Mouse (Mus musculus) gastrocnemius, postnatal 4 days (tissue): ENCODE results near the gene Cux1. TPM values are rescaled to one million over a fixed set of nuclear protein-coding genes. Genes with fewer than 3 reads are reported as not detected.

Experiments used
- DNase-seq, 2 experiments: peaks; one replicate each; pipeline ENCODE4 v3.0.0; 2021 to 2022; ENCODE audit warnings: low spot score in 2 of 2, mixed read lengths in 2 of 2
- total RNA-seq, 2 experiments: library from RNA; stranded (reverse); gene quantifications; 2 replicates each; pipeline ENCODE4 v1.2.3; 2021

Gene Cux1
- total RNA-seq, 2 experiments from 2014 or later, result 118 to 123 TPM

- DNase-seq, result no peak
These were observed 172.6 kb downstream of the Cux1 start for GRCm38 (mm10) chr5:136394517-136395212.

DNA sequence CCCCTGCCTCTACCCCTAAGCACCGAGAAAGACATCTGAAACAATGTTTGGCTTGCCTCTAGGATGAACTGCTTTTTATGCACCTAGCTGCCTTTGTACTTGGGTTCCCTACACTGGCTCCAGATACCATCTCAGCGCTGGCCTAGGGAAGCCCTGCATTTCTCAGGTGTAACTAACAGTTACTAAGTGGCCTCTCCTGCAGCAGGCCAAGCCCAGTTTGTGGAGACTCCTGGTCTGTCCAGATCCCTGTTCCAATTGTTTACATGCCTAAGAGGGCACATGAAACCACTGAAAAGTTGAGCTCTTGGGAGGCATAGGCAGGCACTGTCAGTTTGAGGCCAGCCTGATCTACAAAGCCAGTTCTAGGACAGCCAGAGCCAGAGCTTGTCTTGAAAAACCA, 173.7 kb downstream of the Cux1 start:
- DNase-seq, result no peak

GRCm38 (mm10) chr5:136386757-136387156, 180.5 kb downstream of the Cux1 start:
- no peak for DNase-seq

GRCm38 (mm10) chr5:136385161-136385560, 182.1 kb downstream of the Cux1 start:
- no peak for DNase-seq

GRCm38 (mm10) chr5:136382261-136383005, 184.9 kb downstream of the Cux1 start:
- DNase-seq, result no peak

DNA sequence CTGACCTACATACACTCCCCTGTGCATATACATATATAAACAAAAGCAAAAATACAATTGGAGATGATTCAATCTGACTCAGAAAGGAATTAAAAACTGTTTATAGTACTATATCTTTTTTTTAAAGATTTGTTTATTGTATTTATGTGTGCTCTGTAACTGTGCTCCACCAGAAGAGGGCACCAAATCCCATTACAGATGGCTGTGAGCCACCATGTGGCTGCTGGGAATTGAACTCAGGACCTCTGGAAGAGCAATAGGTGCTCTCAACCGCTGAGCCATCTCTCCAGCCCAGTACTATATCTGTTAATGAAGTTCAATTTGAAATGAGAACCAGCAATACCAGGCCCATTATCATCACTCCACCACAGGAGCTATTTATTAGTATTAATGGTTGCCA, 187.9 kb downstream of the Cux1 start:
- DNase-seq, result no peak

GRCm38 (mm10) chr5:136377101-136377500, 190.2 kb downstream of the Cux1 start:
- no peak for DNase-seq

- DNase-seq, result no peak
These were observed 191.9 kb downstream of the Cux1 start for GRCm38 (mm10) chr5:136375350-136375749.

- no peak for DNase-seq
These were observed 195.0 kb downstream of the Cux1 start for GRCm38 (mm10) chr5:136372276-136372675.

GRCm38 (mm10) chr5:136363421-136363820, 203.9 kb downstream of the Cux1 start:
- DNase-seq, result no peak

DNA sequence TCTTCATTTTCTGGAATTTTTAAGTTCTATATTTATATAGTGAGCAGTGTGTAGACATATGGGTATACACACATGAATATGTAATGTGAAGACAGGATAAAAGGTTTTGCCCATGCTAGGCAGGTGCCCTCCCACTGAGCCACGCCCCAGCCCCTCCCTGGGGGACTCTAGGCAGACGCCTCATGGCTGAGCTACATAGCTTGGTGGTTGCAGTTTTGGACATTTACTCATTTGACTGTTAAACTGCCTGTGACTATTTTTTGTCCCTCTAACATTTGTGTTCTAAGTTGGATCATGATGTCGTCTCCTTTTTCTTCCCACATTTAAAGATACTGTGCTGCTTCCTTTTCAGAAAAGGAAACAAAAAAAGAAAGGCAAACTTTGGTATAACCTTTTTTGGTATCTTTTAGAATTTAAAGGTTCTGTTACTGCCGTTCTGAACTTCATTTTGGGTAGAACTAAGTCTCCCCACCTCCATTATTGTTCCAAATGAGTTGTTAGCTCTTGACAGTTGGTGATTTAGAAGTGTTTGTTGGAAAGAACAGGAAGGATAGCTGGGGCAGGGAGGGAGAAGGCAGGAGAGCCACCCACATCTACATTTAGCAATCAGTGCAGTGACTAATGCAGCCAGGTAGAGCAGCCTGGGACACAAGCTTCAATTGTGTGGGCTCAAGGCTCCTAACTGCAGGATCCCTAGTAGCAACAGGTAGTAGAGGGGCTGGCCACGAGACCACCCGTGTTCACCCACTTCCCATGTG, 204.6 kb downstream of the Cux1 start:
- DNase-seq, result no peak

DNA sequence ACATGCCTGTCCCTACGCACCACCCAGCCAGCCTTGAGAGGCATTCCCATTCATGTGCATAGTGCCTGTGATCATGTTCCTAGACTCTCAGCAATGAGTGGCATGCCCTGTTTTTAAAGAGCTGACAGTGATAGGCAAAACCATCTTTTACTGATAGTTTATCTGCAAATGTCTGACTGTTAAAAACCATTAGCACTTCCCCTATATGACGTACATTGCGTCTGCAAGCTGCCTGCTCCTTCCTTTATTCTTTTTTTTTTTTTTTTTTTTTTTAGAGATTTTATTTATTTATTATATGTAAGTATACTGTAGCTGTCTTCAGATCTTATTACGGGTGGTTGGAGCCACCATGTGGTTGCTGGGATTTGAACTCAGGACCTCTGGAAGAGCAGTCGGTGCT, 205.3 kb downstream of the Cux1 start:
- DNase-seq, result no peak

DNA sequence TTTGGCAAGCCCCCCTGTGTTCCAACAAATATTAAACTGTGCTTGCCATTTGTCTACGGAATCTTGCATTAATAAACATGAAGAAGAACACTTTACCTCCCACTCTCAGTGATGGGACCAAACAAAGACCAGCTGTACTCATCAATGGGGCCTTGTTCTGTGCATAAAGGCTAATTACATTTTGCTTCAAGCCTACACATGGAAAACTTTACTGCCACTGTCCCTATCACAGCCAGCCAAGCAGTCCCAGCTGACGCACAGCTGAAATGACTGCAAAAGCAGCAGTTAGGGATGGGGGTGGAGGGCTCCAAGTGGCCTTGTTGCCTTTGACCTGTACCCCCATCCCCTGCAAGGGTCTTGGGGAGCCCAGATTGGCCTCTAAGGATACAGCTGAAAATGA, 210.1 kb downstream of the Cux1 start:
- DNase-seq, result no peak

DNA sequence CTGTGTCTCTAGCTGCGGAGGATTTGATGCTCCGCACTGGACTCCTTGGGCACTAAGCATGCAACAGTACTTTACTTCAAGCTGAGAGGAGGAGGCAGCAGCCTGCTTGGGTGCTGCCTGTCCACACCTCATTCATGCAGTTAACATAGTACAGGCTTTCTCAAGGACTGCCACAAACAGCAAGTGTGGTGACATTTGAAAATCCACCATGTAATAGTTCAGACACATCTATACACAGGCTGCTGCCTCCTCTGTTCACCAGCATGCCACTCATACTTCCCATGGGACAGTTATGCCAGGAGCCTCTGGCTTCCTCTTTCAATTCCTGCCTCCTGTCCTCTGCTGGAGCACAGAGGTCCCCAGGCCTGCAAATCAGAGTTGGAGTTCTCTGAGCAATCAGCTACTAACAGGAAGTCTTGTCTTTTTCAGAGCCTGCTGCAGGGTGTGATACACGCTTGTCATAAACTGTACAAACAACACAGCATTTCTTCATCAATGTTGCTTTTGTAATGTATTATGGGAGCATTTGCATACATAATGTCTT, 211.6 kb downstream of the Cux1 start:
- no peak for DNase-seq

GRCm38 (mm10) chr5:136354729-136355128, 212.6 kb downstream of the Cux1 start:
- DNase-seq, result peak in 1 of 2 experiments; percentile 21

- no peak for DNase-seq
These were observed 214.2 kb downstream of the Cux1 start for GRCm38 (mm10) chr5:136353114-136353513.

DNA sequence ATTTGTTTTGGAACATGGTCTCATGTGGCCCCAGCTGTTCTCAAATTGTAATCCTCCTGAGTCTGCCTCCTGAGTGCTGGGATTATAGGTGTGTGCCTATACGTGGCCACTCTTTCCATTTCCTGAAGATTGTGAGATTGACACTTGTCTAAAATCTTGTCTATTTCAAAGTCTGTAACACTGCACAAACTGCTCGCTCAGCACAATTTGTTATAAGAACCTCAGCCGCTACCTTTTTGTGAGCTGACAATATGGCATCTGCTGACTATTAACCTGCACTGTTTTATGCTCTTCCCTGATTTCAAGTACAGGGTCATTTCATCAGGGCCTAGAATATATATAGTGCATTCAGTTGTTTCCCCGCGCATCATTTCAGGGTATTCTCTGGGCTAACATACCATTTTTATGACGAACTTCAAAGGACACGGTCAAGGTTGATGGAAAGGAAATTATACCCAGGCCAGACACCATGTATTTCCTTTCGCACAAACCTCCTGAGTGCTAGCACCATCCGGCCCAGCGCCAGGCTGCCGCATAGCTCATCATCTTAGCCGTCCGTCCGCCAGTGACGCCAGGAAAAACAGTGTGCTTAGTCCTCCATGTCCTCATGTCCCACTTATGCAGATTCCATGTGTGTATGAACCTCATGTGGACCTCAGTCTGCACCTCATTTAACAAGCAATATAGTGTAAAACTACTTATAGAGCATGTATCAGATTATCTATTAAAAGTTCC, 224.0 kb downstream of the Cux1 start:
- no peak for DNase-seq

DNA sequence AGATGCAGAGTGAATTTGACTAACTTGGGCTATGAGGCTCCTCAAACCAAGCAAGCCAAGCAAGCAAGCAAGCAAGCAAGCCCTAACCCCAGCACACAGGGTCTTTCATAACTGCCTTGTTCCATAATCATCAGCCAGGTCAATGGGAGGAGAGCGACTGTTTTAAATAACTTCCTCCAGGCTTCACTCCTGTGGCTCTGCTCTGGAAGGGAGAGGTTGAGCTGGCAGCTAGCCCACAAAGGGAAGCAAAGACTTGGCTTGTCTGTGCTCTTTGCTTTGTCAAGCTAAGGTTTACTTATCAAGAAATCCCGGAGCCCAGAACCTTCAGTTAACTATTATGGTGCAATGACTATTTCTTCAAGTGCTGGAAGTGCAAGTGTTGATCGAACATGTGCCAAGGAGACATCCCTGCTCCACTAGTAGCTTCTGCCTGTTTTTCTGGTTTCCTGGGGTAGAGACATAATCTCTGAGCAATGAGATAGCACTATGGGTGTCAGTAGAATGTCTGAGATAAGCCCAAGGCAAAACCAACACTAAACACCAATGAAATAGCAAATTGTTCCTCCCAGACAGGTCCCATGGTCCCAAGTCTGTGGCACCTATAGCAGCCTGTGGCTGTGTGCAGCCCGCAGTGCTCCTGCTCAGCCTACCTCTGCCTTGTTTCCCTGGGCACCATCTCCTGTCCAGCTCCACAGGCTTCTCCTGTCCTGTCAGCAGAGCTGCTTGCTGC, 230.3 kb downstream of the Cux1 start:
- DNase-seq, result no peak

- no peak for DNase-seq
These were observed 231.6 kb downstream of the Cux1 start for GRCm38 (mm10) chr5:136335681-136336080.

- no peak for DNase-seq
These were observed 232.5 kb downstream of the Cux1 start for GRCm38 (mm10) chr5:136334780-136335179.
